Mouse (Mus musculus) embryonic facial prominence, embryonic 15.5 days (tissue): ENCODE data around the gene Eno2. TPM values are rescaled to one million over a fixed set of nuclear protein-coding genes. Genes with fewer than 3 reads are reported as not detected.
A peak's percentile ranks its signal among the peaks of the same experiment; 100 is the strongest.

Experiments used
- ATAC-seq: fragments of 200-750 bp; cut with Nextera tagmentation; 2 replicates; pipeline ENCODE4 v1.8.0; 2017; ENCODE audit warnings: low read depth, moderate TSS enrichment; ENCODE audit not compliant: insufficient number of reproducible peaks, low FRiP score, low TSS enrichment
- H3K27ac ChIP-seq: fragments of 300-500 bp; sonication (generic); replicated peaks from 2 replicates; pipeline ENCODE4 v1.5.1; 2015; ENCODE audit warnings: mild to moderate bottlenecking, inconsistent platforms
- H3K27me3 ChIP-seq: fragments of 300-500 bp; sonication (generic); 2 replicates; pipeline ENCODE4 v1.6.1; 2015; ENCODE audit warnings: inconsistent platforms
- H3K36me3 ChIP-seq: fragments of 300-500 bp; sonication (generic); 2 replicates; pipeline ENCODE4 v1.6.1; 2015; ENCODE audit warnings: mild to moderate bottlenecking, inconsistent platforms
- H3K4me1 ChIP-seq: fragments of 300-500 bp; sonication (generic); 2 replicates; pipeline ENCODE4 v1.6.1; 2015; ENCODE audit warnings: inconsistent platforms
- H3K4me2 ChIP-seq: fragments of 300-500 bp; sonication (generic); replicated peaks from 2 replicates; pipeline ENCODE4 v1.6.1; 2015; ENCODE audit warnings: mild to moderate bottlenecking, inconsistent platforms
- H3K4me3 ChIP-seq: fragments of 300-500 bp; sonication (generic); replicated peaks from 2 replicates; pipeline ENCODE4 v1.5.1; 2015; ENCODE audit warnings: mild to moderate bottlenecking, inconsistent platforms
- H3K9ac ChIP-seq: fragments of 300-500 bp; sonication (generic); 2 replicates; pipeline ENCODE4 v1.6.1; 2015; ENCODE audit warnings: inconsistent platforms
- H3K9me3 ChIP-seq: fragments of 300-500 bp; sonication (generic); replicated peaks from 2 replicates; pipeline ENCODE4 v1.6.1; 2016; ENCODE audit warnings: inconsistent platforms
- WGBS: fragments of 180-500 bp; shearing (Covaris S2); methylation state at CpG from one replicate; pipeline ENCODE4 v1.1.7; 2015; 5-methylcytosine and 5-hydroxymethylcytosine counted together
- polyA plus RNA-seq: library from polyadenylated mRNA; unstranded; fragments of >200 nt; fragmentation: Nextera tagmentation; extraction: Ambion mirVana; gene quantifications from 2 replicates; pipeline ENCODE4 v1.2.1, GENCODE M21; 2015

Eno2 gene
- polyA plus RNA-seq, 1 experiment from 2014 or later, result 11.8 TPM

DNA sequence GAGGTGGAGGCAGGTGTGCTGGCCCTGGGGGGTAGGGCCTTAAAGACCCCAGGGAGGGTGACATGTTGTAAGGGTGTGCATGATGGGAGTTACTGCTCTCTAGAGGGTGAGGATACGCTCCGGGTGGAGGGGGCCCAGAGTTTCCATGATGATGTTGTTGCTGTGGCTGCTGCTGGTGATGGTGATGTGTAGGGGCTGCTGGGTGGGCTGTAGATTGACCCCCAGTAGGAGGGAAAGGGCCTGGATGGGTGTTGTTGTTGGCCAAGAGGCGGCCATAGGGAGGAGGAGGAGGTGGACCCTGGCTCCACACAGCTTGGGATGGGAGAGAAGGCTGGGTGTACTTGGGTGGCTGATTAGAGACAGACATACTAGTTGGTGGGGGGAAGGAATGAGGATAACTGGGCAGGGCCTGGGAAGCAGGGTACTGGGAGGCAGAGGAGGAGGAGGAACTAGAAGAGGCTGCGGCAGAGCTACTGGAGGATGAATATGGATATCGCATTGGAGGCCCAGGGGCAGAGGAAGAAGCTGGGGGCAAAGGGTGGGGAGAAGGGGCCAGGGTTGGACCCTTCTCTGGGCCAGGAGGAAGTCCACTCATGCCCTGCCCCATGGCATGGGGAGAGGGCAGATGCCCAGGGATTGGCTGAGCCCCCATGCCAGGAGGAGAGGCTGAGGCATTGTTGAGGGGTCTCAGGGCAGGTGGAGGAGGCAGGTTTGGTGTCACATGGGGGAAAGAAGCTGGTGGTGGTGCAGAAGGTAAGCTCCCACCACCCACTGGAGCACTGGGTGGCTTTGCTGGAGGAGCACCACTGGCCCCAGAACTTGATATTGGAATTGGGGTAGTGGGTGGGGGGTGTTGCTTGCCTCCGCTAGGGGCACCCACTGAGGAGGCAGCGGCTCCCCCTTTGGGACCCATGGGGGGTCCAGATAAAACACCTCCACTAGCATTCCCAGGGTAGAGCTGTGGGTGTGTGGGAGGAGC, 22.5 kb downstream of the Eno2 start:
- Histone ChIP-seq H3K4me2 (peak overlapping the region; percentile 96), H3K27me3 (no peaks in the 10 kb centered on the region), H3K27ac (peak overlapping the region; percentile 86; the same call in 1 of the 2 replicates), H3K9ac (0 out of 2 replicates have a peak overlapping the region, but pooled peaks have one; percentile 56), H3K36me3 (peaks cover 64% of the 10 kb centered on the region), H3K4me3 (peak overlapping the region; percentile 51), H3K4me1 (peaks cover 29% of the 10 kb centered on the region), H3K9me3 (no peaks in the 10 kb centered on the region)
- WGBS, result 82% methylated on average over 7 of the region's 7 CpGs
- ATAC-seq, result peak; percentile 24

DNA sequence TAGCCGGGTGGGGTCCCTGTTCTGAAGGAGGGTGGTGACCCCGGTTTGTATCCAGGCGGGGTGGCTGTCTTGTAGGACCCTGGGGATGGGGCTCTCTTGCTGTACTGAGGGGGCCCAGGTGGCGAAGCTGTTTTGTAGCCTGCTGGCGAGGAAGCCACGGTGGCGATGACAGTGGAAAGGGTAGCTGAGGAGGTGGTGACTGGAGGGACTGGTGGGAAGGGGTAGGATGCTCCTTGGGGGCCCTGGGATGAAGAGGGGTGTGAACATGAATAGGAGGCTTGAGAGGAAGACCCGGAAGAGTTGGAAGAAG, 23.2 kb downstream of the Eno2 start:
- WGBS, result 15% methylated on average over 8 of the region's 8 CpGs
- no peaks in the 10 kb centered on the region for H3K9me3 ChIP-seq
- peak overlapping the region; percentile 56 for H3K9ac ChIP-seq
- H3K36me3 ChIP-seq, result peaks cover 64% of the 10 kb centered on the region
- peaks cover 34% of the 10 kb centered on the region for H3K4me1 ChIP-seq
- peak overlapping the region; percentile 96 for H3K4me2 ChIP-seq
- no peaks in the 10 kb centered on the region for H3K27me3 ChIP-seq
- ATAC-seq, result peak; percentile 3
- H3K4me3 ChIP-seq, result peak overlapping the region; percentile 51
- H3K27ac ChIP-seq, result peak overlapping the region; percentile 86

- ATAC-seq, result peak; percentile 83
- peak overlapping the region; percentile 86 for H3K27ac ChIP-seq
- peaks cover 64% of the 10 kb centered on the region for H3K36me3 ChIP-seq
Observed at GRCm38 (mm10) chr6:124745490-124746295, 23.8 kb downstream of the Eno2 start.

DNA sequence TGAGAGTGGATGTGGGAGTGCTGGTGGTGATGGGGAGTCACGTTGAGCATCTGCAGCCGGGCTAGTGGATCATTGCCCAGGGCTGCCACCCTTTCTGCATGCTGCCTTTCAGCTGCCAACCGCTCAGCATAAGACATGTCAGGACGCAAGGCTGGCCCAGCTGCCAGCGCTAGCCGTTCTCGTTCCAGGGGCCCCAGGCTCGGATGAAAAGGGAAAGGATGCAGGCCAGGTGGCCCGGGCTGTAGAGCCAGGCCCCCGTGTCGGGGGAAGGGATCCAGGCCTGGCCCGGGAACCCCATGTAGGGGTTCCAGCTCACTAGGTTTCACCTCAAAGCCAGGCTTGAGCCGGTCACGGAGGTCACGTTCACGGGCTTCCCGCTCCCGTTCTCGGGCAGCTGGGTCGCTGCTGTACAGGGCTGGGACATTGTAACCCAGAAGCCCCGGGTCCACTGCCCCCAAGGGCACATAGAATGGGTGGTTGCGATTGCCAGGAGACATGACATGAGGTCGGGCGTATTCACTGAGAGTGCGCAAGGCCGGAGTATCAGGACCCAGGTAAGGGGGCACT, 24.6 kb downstream of the Eno2 start:
- Histone ChIP-seq H3K27me3 (no peaks in the 10 kb centered on the region), H3K36me3 (peaks cover 61% of the 10 kb centered on the region), H3K4me2 (peak overlapping the region; percentile 96), H3K4me3 (peak overlapping the region; percentile 51), H3K4me1 (peaks cover 39% of the 10 kb centered on the region), H3K9ac (no peak overlapping the region), H3K9me3 (no peaks in the 10 kb centered on the region), H3K27ac (peak overlapping the region; percentile 86; the same call in 1 of the 2 replicates)
- 64% methylated on average over 26 of the region's 26 CpGs for WGBS
- no peak for ATAC-seq

More at GRCm38 (mm10) chr6:124745490-124746295, 23.8 kb downstream of the Eno2 start:
- H3K4me3 ChIP-seq, result peak overlapping the region; percentile 51
- H3K9ac ChIP-seq, result peak overlapping the region; percentile 56
- H3K27me3 ChIP-seq, result no peaks in the 10 kb centered on the region
- H3K9me3 ChIP-seq, result no peaks in the 10 kb centered on the region
- H3K4me2 ChIP-seq, result peak overlapping the region; percentile 96
- H3K4me1 ChIP-seq, result peaks cover 34% of the 10 kb centered on the region
- under 1% methylated on average over 85 of the region's 85 CpGs for WGBS

- no peak overlapping the region for H3K27ac ChIP-seq
- 79% methylated on average over 8 of the region's 8 CpGs for WGBS
- no peak overlapping the region for H3K4me3 ChIP-seq
- H3K9ac ChIP-seq, result no peak overlapping the region
- ATAC-seq, result no peak
- no peaks in the 10 kb centered on the region for H3K27me3 ChIP-seq
- peaks cover 50% of the 10 kb centered on the region for H3K4me1 ChIP-seq
- H3K9me3 ChIP-seq, result no peaks in the 10 kb centered on the region
- no peak overlapping the region for H3K4me2 ChIP-seq
- peaks cover 54% of the 10 kb centered on the region for H3K36me3 ChIP-seq
Observed at GRCm38 (mm10) chr6:124743647-124744046, 25.8 kb downstream of the Eno2 start.

DNA sequence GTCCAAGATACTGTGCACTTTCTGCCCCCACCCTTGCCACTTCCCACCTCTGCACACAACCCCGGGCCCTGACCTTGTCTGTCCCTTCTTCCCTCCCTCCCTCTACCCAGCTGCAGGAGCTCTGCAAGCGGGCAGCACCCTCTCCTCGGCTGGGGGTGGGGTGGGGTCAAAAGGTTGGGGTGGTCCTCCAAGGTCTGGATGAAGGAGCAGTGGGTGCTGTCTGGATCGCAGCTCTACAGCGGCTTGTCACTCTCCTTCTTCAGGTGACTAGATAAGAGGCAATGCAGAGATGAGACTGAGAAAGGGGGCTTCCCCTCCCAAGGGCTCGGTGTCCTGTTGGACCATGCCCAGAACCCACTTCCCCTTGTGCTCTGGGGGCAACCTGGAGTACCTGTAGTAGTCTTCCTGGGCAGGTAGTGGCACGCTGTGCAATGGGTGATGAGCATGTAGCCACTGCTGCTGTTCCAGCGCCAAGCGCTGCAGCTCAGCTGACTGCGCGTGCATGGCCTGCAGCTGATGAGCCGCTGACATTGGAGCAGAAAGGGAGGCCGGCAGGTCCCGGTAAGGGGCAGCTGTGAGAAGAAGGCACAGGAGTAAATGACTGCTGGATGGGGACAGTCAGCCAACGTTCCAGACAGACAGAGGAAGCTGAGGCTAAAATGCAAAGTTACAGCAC, 26.5 kb downstream of the Eno2 start:
- no peak overlapping the region for H3K4me3 ChIP-seq
- no peaks in the 10 kb centered on the region for H3K27me3 ChIP-seq
- peaks cover 56% of the 10 kb centered on the region for H3K4me1 ChIP-seq
- no peak overlapping the region for H3K27ac ChIP-seq
- no peak overlapping the region for H3K9ac ChIP-seq
- 86% methylated on average over 15 of the region's 15 CpGs for WGBS
- H3K4me2 ChIP-seq, result no peak overlapping the region
- H3K9me3 ChIP-seq, result no peaks in the 10 kb centered on the region
- ATAC-seq, result no peak
- peaks cover 47% of the 10 kb centered on the region for H3K36me3 ChIP-seq

DNA sequence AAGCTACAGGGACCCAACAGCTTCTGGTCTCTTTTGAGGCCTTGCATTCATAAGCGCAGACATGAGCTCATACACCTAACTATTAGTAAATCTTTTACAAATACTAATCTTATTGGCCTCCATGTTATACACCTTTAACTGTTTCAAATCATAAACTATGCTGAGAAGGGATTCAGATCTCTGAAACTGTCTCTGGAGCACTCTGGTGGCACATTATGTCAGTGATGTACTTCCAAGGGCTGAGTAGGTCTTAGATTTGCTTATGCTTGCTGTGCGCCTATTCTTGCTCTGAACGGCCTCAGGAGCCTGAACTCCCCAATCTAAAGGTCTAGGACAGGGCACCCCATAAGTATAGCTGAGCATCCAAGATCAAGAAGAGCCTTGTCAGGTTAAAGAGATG, 27.6 kb downstream of the Eno2 start:
- WGBS, result 69% methylated on average over 3 of the region's 3 CpGs
- Histone ChIP-seq H3K4me1 (peaks cover 53% of the 10 kb centered on the region), H3K9me3 (no peaks in the 10 kb centered on the region), H3K27ac (peak overlapping the region; percentile 99), H3K4me2 (peak overlapping the region; percentile 68), H3K9ac (0 out of 2 replicates have a peak overlapping the region, but pooled peaks have one; percentile 83), H3K36me3 (peaks cover 36% of the 10 kb centered on the region), H3K4me3 (peak overlapping the region; percentile 68), H3K27me3 (no peaks in the 10 kb centered on the region)
- ATAC-seq, result no peak

GRCm38 (mm10) chr6:124740888-124741761, 28.3 kb downstream of the Eno2 start, which contains the start of gene Grcc10:
Grcc10 (minus strand) TSS chr6:124741374.
- under 1% methylated on average over 41 of the region's 41 CpGs for WGBS
- peak; percentile 84 for ATAC-seq

DNA sequence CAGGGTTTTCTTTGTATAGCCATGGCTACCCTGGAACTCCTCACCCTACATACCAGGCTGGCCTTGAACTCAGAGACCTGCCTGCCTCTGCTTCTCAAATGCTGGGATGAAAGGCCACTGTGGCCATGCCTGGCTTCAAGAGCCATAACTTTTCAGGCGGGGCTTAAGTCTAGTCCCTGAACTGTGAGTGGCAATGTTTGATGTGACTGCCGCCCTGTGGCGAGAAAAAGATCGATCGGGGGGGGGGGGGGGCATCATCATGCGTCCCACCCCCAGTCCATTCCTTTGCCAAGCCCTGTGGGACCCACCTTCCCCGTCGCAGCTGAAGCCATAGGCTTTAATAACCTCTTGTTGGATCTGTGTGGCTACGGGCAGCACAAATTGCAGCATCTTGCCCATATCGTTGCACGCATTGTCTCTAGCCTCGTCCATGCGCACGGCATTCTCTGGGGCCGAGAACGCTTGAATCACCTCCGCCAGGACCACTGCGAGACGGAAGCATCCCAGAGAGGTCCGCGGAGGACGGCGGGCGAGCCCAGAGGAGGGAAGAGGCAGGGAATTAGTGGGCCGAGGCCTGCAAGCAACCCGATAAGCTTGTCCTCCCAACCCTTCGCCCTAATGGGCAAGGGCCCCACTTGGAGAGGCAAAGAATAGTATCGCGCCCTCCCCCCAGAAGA, 29.1 kb downstream of the Eno2 start:
- peaks cover 30% of the 10 kb centered on the region for H3K36me3 ChIP-seq
- no peaks in the 10 kb centered on the region for H3K27me3 ChIP-seq
- no peaks in the 10 kb centered on the region for H3K9me3 ChIP-seq
- H3K9ac ChIP-seq, result peak overlapping the region; percentile 83
- H3K4me3 ChIP-seq, result peak overlapping the region; percentile 68
- peak overlapping the region; percentile 99 for H3K27ac ChIP-seq
- ATAC-seq, result peak; percentile 9; the same call in 1 of the 2 replicates
- H3K4me2 ChIP-seq, result peak overlapping the region; percentile 68
- WGBS, result under 1% methylated on average over 29 of the region's 29 CpGs
- peaks cover 40% of the 10 kb centered on the region for H3K4me1 ChIP-seq

More at GRCm38 (mm10) chr6:124740888-124741761, 28.3 kb downstream of the Eno2 start, which contains the start of gene Grcc10:
- Histone ChIP-seq H3K4me2 (peak within 1 kb of the TSS; percentile 68), H3K4me1 (peaks cover 46% of the 10 kb centered on the region), H3K27ac (peak within 1 kb of the TSS; percentile 99), H3K27me3 (no peaks in the 10 kb centered on the region), H3K36me3 (peaks cover 30% of the 10 kb centered on the region), H3K9me3 (no peaks in the 10 kb centered on the region), H3K4me3 (peak within 1 kb of the TSS; percentile 68), H3K9ac (peak within 1 kb of the TSS; percentile 83)
